9 mouse cellular contexts compared by ENCODE assay signal in genomic region chr8:117372070-117372469, GRCm38 (mm10).
A peak's percentile ranks its signal among the peaks of the same experiment; 100 is the strongest.
DNase-seq lines count a peak whose midpoint lies in the region; ATAC-seq and TF ChIP-seq lines count a peak whose summit lies in the region.
"Had no signal": no experiment of that assay in that cellular context is flagged by ENCODE, and none has a peak within 500 bp of the region (broad histone marks: within the 10 kb centered on the region; RNA-seq: fewer than 3 reads in every experiment).

No protein-coding gene starts in this region.

- peak; percentile 65 to 71 for DNase-seq in left cerebral cortex, adult 18-20 months (ENCODE audit: low spot score in 2 of 2)
- peak; percentile 73 to 76 for DNase-seq in right cerebral cortex, adult 2 months (ENCODE audit: low spot score in 2 of 2)
- no peak for DNase-seq in limb, embryonic 10.5 days (ENCODE audit: low spot score)
- no peak for DNase-seq in adrenal gland, postnatal 25 days
- DNase-seq in lung, adult 2 months = no peak

- no peak for TF ChIP-seq CTCF in lung, adult 2 months (IDR thresholded peaks at IDR 0.05; ENCODE audit: insufficient read depth, low read length)

- no peak overlapping the region for H3K4me3 ChIP-seq in heart, embryonic 13.5 days
- no peak overlapping the region for H3K4me3 ChIP-seq in heart, embryonic 11.5 days (ENCODE audit: low read depth, low read length)
- no peak overlapping the region for H3K4me3 ChIP-seq in forebrain, embryonic 16.5 days (replicated peaks; ENCODE audit: low read length)
- no peak overlapping the region for H3K4me3 ChIP-seq in limb, embryonic 10.5 days
- no peak overlapping the region for H3K4me3 ChIP-seq in lung, adult 2 months (replicated peaks; ENCODE audit: extremely low read depth, low read depth, low read length)
- H3K4me3 ChIP-seq: limb, embryonic 12.5 days had no signal

- ATAC-seq in heart, embryonic 13.5 days (ENCODE audit: extremely low read depth, insufficient number of reproducible peaks, low FRiP score, low TSS enrichment) = no peak
- ATAC-seq in heart, embryonic 11.5 days (replicated peaks; ENCODE audit: insufficient number of reproducible peaks, low FRiP score, low TSS enrichment) = no peak
- peak; percentile 44 for ATAC-seq in forebrain, embryonic 16.5 days

- H3K4me1 ChIP-seq in heart, embryonic 13.5 days = peaks cover 69% of the 10 kb centered on the region
- H3K4me1 ChIP-seq in heart, embryonic 11.5 days (ENCODE audit: control insufficient read depth, insufficient read depth, low read length) = peaks cover 33% of the 10 kb centered on the region
- peaks cover 40% of the 10 kb centered on the region for H3K4me1 ChIP-seq in forebrain, embryonic 16.5 days (replicated peaks; ENCODE audit: control insufficient read depth, insufficient read depth, low read length)
- peaks cover 40% of the 10 kb centered on the region for H3K4me1 ChIP-seq in limb, embryonic 10.5 days
- peaks cover 37% of the 10 kb centered on the region for H3K4me1 ChIP-seq in lung, adult 2 months (ENCODE audit: control insufficient read depth, insufficient read depth, low read length)

- WGBS in heart, embryonic 13.5 days = 48% methylated on average over 12 of the region's 12 CpGs
- 57% methylated on average over 12 of the region's 12 CpGs for WGBS in heart, embryonic 11.5 days (ENCODE audit: insufficient replicate concordance)
- WGBS in forebrain, embryonic 16.5 days = 54% methylated on average over 12 of the region's 12 CpGs
- 87% methylated on average over 12 of the region's 12 CpGs for WGBS in limb, embryonic 10.5 days
- 80% methylated on average over 12 of the region's 12 CpGs for WGBS in lung, adult 2 months

- H3K27me3 ChIP-seq in heart, embryonic 13.5 days (replicated peaks) = no peaks in the 10 kb centered on the region
- no peaks in the 10 kb centered on the region for H3K27me3 ChIP-seq in heart, embryonic 11.5 days (ENCODE audit: control insufficient read depth, insufficient read depth, low read length)
- H3K27me3 ChIP-seq in forebrain, embryonic 16.5 days (replicated peaks; ENCODE audit: control insufficient read depth, insufficient read depth, low read length) = no peaks in the 10 kb centered on the region
- no peaks in the 10 kb centered on the region for H3K27me3 ChIP-seq in limb, embryonic 10.5 days (ENCODE audit: low read depth, poor library complexity, severe bottlenecking)
- H3K27me3 ChIP-seq: limb, embryonic 12.5 days had no signal

- H3K4me2 ChIP-seq in heart, embryonic 13.5 days = no peak overlapping the region
- H3K4me2 ChIP-seq in heart, embryonic 11.5 days = no peak overlapping the region
- H3K4me2 ChIP-seq in forebrain, embryonic 16.5 days (ENCODE audit: low read length) = 0 out of 2 replicates have a peak overlapping the region, but pooled peaks have one; percentile 9
- H3K4me2 ChIP-seq: limb, embryonic 12.5 days had no signal

- H3K36me3 ChIP-seq in heart, embryonic 13.5 days = 0 out of 2 replicates have a peak, but pooled peaks cover under 1% of the 10 kb centered on the region
- no peaks in the 10 kb centered on the region for H3K36me3 ChIP-seq in heart, embryonic 11.5 days (ENCODE audit: control insufficient read depth, insufficient read depth, low read length)
- no peaks in the 10 kb centered on the region for H3K36me3 ChIP-seq in forebrain, embryonic 16.5 days (ENCODE audit: control insufficient read depth, insufficient read depth)
- peaks cover 2% of the 10 kb centered on the region; the same call in 1 of the 2 replicates for H3K36me3 ChIP-seq in limb, embryonic 10.5 days
- H3K36me3 ChIP-seq: limb, embryonic 12.5 days had no signal

- peak overlapping the region; percentile 58; the same call in 1 of the 2 replicates for H3K27ac ChIP-seq in heart, embryonic 13.5 days (replicated peaks)
- no peak overlapping the region for H3K27ac ChIP-seq in heart, embryonic 11.5 days (ENCODE audit: low read depth, low read length)
- peak overlapping the region; percentile 58 for H3K27ac ChIP-seq in forebrain, embryonic 16.5 days (ENCODE audit: low read length)
- no peak overlapping the region for H3K27ac ChIP-seq in limb, embryonic 10.5 days
- H3K27ac ChIP-seq: limb, embryonic 12.5 days had no signal

- H3K9ac ChIP-seq in heart, embryonic 13.5 days = no peak overlapping the region
- no peak overlapping the region for H3K9ac ChIP-seq in heart, embryonic 11.5 days (ENCODE audit: low read depth, low read length)
- no peak overlapping the region for H3K9ac ChIP-seq in forebrain, embryonic 16.5 days (replicated peaks; ENCODE audit: low read depth, low read length)
- H3K9ac ChIP-seq: limb, embryonic 12.5 days had no signal

- no peak for TF ChIP-seq POLR2A in lung, adult 2 months (IDR thresholded peaks at IDR 0.05; ENCODE audit: borderline replicate concordance, extremely low read depth, low read depth, low read length)

- no peaks in the 10 kb centered on the region for H3K9me3 ChIP-seq in heart, embryonic 13.5 days
- H3K9me3 ChIP-seq in heart, embryonic 11.5 days (replicated peaks; ENCODE audit: control insufficient read depth, low read length) = no peaks in the 10 kb centered on the region
- H3K9me3 ChIP-seq in forebrain, embryonic 16.5 days (ENCODE audit: control insufficient read depth, low read length) = no peaks in the 10 kb centered on the region
- no peaks in the 10 kb centered on the region for H3K9me3 ChIP-seq in limb, embryonic 10.5 days (replicated peaks)
- H3K9me3 ChIP-seq: limb, embryonic 12.5 days had no signal

Comparison
In these comparisons a context has a peak if more than half of its experiments do, and no peak if none do; other contexts are left out.
1. H3K27ac ChIP-seq: peak in heart, embryonic 13.5 days (single experiment) and forebrain, embryonic 16.5 days (single experiment); none in heart, embryonic 11.5 days (single experiment) and limb, embryonic 10.5 days (single experiment).
2. DNase-seq: peak in left cerebral cortex, adult 18-20 months (2 of 2) and right cerebral cortex, adult 2 months (2 of 2); none in limb, embryonic 10.5 days (single experiment), adrenal gland, postnatal 25 days (single experiment) and lung, adult 2 months (single experiment).